Mouse (Mus musculus): Measurements from ENCODE around the gene Rgmb. TPM values are rescaled to one million over a fixed set of nuclear protein-coding genes. Genes with fewer than 3 reads are reported as not detected.

Rgmb gene
- total RNA-seq (2021): 10 to 100 TPM; 12.3 to 16.4 TPM
- polyA plus RNA-seq (2012; rRNA removed): 60.9 and 81.7 TPM in 2 replicates
- long read RNA-seq, full-length matches to known transcripts: 12 of 14 reads
- long read RNA-seq, partial matches to known transcripts: 0 of 14 reads
- long read RNA-seq, other reads (novel, unspliced or antisense): 2 of 14 reads

- DNase-seq: peak; percentile 55
These were observed at the start of gene Rgmb for GRCm38 (mm10) chr17:15830766-15831644. TSS of gene Rgmb (minus strand) at chr17:15831039.

DNA sequence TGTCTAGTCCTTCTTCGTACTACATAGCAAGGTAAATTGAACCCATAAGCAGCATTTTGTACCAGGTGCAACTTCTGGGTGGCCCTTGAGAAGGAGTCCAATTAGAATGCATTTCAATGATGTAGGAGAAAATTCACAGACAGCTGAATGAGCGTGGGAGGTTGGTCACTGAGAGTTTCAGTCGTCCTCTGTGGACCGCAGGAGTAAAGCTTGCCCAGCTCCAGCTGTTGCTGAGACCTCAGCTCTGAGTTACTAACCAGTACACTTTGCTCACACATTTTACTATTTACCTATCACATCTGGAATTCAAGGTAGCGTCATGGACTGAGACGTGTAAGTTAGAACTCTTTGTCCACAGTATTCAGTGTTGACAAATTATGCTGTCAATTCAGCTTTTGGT lies 43.9 kb upstream of the Rgmb start:
- DNase-seq: no peak

- no peak for DNase-seq
These were observed 41.3 kb upstream of the Rgmb start for GRCm38 (mm10) chr17:15872093-15872492.

GRCm38 (mm10) chr17:15865249-15865648 lies 34.4 kb upstream of the Rgmb start:
- no peak for DNase-seq

GRCm38 (mm10) chr17:15862355-15862754 lies 31.5 kb upstream of the Rgmb start:
- no peak for DNase-seq

DNA sequence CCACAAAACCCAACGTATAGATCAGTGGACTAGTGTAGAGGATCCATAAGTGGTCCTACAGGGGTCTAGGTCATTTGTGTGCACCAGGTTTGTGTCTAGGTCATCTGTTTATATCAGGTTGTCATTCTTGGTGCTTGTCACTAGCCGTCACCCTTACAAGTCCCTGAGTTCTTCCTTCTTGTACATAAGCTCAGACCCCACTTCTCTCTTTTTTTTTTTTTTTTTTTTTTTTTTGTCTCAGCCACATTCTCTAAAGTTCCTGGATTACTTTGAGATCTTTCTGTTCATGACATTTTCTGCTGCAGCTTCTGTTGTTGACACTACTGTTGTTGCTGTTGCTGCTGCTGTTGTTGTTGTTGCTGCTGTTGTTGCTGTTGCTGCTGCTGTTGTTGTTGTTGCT lies 22.3 kb upstream of the Rgmb start:
- DNase-seq: no peak

- no peak for DNase-seq
These were observed 19.7 kb upstream of the Rgmb start for GRCm38 (mm10) chr17:15850544-15850943.

- DNase-seq: no peak
These were observed 10.6 kb upstream of the Rgmb start for GRCm38 (mm10) chr17:15841425-15841824.

DNA sequence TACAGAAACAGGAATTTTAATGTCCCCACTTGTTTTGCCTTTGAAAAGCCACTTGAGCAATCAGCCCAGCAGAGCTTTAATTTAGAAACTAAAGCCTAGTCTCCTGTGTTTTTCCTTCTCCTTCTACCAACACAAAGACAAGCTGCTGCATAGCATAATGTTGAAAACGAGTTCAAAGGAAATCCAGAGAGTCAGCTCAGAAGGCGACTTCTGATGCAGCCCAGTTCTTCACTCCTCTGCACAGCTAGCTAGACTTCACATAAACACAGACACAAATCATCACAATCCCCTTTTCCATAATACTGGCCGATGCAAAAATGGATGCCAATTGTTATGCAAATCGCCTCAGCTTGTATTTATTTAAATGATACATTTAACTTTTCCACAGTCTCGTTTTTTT lies 1.6 kb upstream of the Rgmb start:
- DNase-seq: no peak

DNA sequence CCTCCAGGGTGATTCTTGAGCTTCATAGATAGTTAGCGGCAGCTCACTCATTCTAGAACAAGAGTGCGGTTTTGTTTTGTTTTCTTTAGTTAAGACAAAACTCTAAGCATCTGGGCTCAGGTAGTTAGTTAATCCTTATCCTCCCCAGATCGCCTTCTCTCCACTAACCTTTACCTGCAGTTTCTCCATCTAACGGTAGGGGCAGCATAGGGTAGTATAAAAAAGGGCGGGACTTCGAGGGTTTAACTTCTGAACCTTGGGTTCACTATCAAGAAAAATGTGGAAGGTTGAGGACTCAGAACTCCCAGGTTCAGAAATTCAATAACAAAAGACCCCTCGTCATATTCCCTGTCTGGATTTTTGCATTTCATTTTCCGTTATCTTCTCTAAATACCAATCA lies 971 bp upstream of the Rgmb start:
- DNase-seq: peak; percentile 31

DNA sequence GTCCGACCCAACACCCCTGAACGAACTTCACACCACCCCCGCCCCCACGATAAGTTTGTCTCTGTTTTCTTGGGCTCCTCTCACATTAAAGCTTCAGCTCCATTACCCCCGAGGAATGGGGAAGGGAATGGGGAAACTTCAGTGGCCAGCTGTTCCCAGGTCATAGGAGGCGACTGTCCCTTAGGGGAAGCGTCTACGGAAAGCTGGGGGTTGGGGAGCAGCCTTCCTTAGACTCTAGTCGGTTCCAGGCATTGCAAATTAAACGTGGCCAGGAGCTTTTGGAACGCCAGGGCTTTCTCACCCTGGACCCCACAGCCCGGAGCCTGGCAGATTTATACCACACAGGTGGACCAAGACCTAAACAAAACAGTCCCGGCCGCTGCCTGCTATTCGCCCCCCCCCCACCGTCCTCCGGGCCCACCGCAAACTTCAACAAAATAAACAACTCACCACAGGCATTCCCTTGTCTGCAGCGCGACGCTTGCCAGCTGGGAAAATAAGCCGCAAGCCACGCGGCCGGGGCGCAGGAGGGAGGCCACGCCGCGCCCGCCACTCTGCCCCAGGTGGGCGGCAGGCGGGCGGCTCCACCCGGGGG lies 571 bp downstream of the Rgmb start:
- no peak for DNase-seq

DNA sequence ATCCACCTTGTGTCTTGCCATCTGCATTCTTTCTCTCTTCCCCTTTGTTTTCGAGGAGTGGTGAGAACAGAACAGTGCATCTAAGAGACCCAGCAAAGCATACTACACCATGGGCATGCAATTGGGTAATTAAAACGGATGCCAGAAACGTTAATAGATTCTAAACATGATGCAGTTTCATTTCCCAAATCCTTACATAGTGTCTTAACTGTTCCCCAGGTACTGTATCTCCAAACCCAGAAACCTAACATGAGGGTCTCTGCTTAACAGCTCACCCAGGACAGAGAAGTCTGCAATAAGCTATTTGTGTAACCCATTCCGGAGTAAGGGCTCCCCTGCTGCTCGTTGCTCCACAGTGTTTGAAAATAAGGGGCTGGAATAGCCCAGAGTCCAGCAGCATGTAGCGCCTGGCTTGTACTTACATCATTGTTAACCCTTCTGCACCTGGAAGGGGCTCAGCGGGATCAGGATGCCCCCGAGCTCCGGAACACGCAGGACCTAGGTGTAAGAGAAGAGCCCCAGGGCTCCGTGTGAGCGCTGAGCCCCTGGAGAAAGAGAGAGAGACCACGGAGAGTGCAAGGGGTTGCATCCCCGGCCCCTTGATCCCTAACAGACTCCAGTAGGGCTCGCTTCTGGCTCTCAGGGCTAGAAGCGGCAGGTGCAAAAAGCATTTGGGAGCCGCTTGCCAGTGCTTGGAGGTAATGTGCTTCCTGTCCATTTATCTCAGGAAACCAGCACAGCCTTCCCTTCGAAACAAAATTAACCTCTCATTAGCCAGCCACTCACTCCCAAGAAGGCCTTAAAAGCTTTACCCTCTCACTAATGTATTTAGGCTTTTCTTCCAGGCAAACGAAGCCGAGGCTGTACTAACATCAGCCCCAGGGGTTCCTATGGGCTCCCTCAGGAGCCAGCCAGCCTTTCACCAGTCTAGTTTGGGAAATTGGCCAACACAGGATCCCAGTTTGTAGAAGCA lies 1.4 kb downstream of the Rgmb start:
- no peak for DNase-seq

- no peak for DNase-seq
These were observed 2.5 kb downstream of the Rgmb start for GRCm38 (mm10) chr17:15828131-15828917.

DNA sequence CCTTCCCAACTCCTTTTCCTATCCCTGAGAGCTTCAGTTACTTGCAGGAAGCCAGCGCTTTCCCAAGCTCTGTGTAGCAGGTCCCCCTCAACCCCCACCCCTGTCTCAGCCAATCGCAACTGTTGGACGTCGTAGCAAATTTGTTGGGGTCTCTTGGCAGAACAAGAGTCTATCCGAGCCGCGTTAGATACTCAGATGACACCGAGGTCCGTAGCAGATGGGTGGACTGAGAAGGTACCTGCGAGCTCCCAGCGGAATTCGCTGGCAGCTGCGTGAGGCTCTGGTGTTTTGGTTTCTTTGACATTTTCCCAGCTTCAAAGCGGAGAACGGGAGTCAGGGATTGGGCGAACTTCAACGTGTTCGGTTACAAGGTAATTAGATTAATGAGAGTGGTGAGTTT lies 3.9 kb downstream of the Rgmb start:
- peak; percentile 50 for DNase-seq

DNA sequence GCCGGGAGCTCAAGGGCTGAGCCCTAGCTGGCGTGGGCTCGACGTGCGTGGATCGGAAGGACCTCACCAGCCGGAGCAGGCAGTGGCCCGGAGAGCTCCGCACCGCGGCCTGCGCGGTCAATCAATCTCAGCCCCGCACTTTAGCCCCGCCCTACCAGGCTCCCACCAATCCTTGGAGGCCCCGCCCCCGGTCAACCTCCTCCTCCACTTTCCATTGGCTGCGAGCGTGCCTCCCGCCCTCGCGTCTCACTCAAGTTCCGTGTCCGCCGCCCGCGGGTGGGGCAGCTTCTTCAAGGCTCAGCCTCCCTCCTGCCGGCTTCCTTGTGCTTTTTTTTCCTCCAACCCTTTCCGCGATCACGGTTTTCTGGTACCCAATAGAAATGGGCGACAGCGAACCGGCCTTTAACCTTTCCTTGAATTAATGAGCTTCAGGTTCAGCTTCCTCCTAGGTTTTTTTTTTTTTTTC lies 4.4 kb downstream of the Rgmb start:
- peak; percentile 99 for DNase-seq

GRCm38 (mm10) chr17:15825481-15826396 lies 5.1 kb downstream of the Rgmb start:
- peak; percentile 77 for DNase-seq

- DNase-seq: no peak
These were observed 6.0 kb downstream of the Rgmb start for GRCm38 (mm10) chr17:15824854-15825253.

GRCm38 (mm10) chr17:15824337-15824736 lies 6.5 kb downstream of the Rgmb start:
- DNase-seq: no peak

GRCm38 (mm10) chr17:15823838-15824237 lies 7.0 kb downstream of the Rgmb start:
- no peak for DNase-seq

GRCm38 (mm10) chr17:15823215-15823614 lies 7.6 kb downstream of the Rgmb start:
- no peak for DNase-seq
